In the genomic region with DNA sequence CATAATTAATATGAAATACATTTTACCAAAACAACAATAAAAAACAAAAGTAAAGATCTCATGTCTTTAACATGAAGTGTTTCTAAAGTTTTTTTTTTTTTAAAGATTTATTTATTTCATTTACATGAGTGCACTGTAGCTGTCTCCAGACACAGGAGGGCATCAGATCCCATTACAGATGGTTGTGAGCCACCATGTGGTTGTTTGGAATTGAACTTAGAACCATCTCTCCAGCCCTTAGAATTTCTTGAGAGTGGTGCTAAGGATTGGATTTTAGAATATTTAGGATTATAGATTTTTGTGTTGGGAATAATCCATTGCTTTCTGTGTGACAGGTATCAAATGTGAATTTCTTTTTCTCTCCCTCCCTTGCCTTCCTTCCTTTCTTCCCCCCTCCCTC, we compare ENCODE assay signal across 27 mouse cellular contexts. TPM values are rescaled to one million over a fixed set of nuclear protein-coding genes. Genes with fewer than 3 reads are reported as not detected.
A peak's percentile ranks its signal among the peaks of the same experiment; 100 is the strongest.
DNase-seq lines count a peak whose midpoint lies in the region; ATAC-seq and TF ChIP-seq lines count a peak whose summit lies in the region.
"Had no signal": no experiment of that assay in that cellular context is flagged by ENCODE, and none has a peak within 500 bp of the region (broad histone marks: within the 10 kb centered on the region; RNA-seq: fewer than 3 reads in every experiment).

No protein-coding gene starts in this region.

- H3K9me3 ChIP-seq in kidney, postnatal 0 days (replicated peaks; ENCODE audit: low read length) = no peaks in the 10 kb centered on the region
- H3K9me3 ChIP-seq in midbrain, postnatal 0 days (ENCODE audit: low read length) = no peaks in the 10 kb centered on the region
- H3K9me3 ChIP-seq in midbrain, embryonic 11.5 days (ENCODE audit: control insufficient read depth, low read length) = no peaks in the 10 kb centered on the region
- H3K9me3 ChIP-seq: embryonic facial prominence, embryonic 15.5 days; forebrain, embryonic 10.5 days; heart, embryonic 10.5 days; hindbrain, embryonic 10.5 days had no signal

- peak; percentile 14 for DNase-seq in heart, adult 11 months
- no peak for DNase-seq in heart, adult 8-10 months (ENCODE audit: low spot score)
- DNase-seq in kidney, postnatal 0 days (ENCODE audit: low spot score) = no peak
- no peak for DNase-seq in kidney, adult 11 months
- no peak for DNase-seq in midbrain, postnatal 0 days (ENCODE audit: low spot score)
- DNase-seq in midbrain, embryonic 11.5 days (ENCODE audit: low spot score, missing footprints) = no peak
- no peak for DNase-seq in thymus, adult 18-20 months
- DNase-seq: adrenal gland, postnatal 25 days; cerebellum, adult 8-10 months; cerebellum, postnatal 14 days; embryo, embryonic 11 days; gastrocnemius, postnatal 10 days had no signal

- TF ChIP-seq CTCF in kidney, postnatal 0 days (IDR thresholded peaks at IDR 0.05; ENCODE audit: low read depth) = peak; percentile 31
- TF ChIP-seq CTCF in midbrain, postnatal 0 days (IDR thresholded peaks at IDR 0.05) = peak; percentile 37

- H3K4me3 ChIP-seq in kidney, postnatal 0 days (replicated peaks; ENCODE audit: low read depth, low read length) = no peak overlapping the region
- H3K4me3 ChIP-seq in midbrain, postnatal 0 days (ENCODE audit: low read depth, low read length) = no peak overlapping the region
- H3K4me3 ChIP-seq in midbrain, embryonic 11.5 days (ENCODE audit: low read depth, low read length) = no peak overlapping the region
- H3K4me3 ChIP-seq: embryonic facial prominence, embryonic 15.5 days; erythroblast, embryonic 14.5 days; forebrain, embryonic 10.5 days; heart, embryonic 10.5 days; hindbrain, embryonic 10.5 days had no signal

- H3K27ac ChIP-seq in kidney, postnatal 0 days = no peak overlapping the region
- H3K27ac ChIP-seq in midbrain, postnatal 0 days (ENCODE audit: low read depth, low read length) = no peak overlapping the region
- H3K27ac ChIP-seq in midbrain, embryonic 11.5 days (ENCODE audit: low read depth, low read length) = no peak overlapping the region
- H3K27ac ChIP-seq: forebrain, embryonic 10.5 days; hindbrain, embryonic 10.5 days; hindbrain, embryonic 14.5 days had no signal

- H3K9ac ChIP-seq in kidney, postnatal 0 days (ENCODE audit: low read depth, low read length) = no peak overlapping the region
- H3K9ac ChIP-seq in midbrain, postnatal 0 days (replicated peaks; ENCODE audit: low read length, poor library complexity, severe bottlenecking) = no peak overlapping the region
- H3K9ac ChIP-seq in midbrain, embryonic 11.5 days (ENCODE audit: low read length) = no peak overlapping the region
- H3K9ac ChIP-seq: embryonic facial prominence, embryonic 15.5 days; hindbrain, embryonic 14.5 days had no signal

- peaks cover 39% of the 10 kb centered on the region for H3K4me1 ChIP-seq in kidney, postnatal 0 days (replicated peaks; ENCODE audit: insufficient read depth, low read length)
- no peaks in the 10 kb centered on the region for H3K4me1 ChIP-seq in midbrain, postnatal 0 days (ENCODE audit: insufficient read depth, low read length)
- no peaks in the 10 kb centered on the region for H3K4me1 ChIP-seq in midbrain, embryonic 11.5 days (ENCODE audit: control insufficient read depth, insufficient read depth, low read length)

- H3K27me3 ChIP-seq in kidney, postnatal 0 days (ENCODE audit: insufficient read depth, low read length) = no peaks in the 10 kb centered on the region
- H3K27me3 ChIP-seq in midbrain, postnatal 0 days (ENCODE audit: insufficient read depth, low read length) = no peaks in the 10 kb centered on the region
- H3K27me3 ChIP-seq in midbrain, embryonic 11.5 days (ENCODE audit: control insufficient read depth, insufficient read depth, low read length) = no peaks in the 10 kb centered on the region
- H3K27me3 ChIP-seq: CH12.LX; embryonic facial prominence, embryonic 15.5 days; Patski had no signal

- peaks cover 4% of the 10 kb centered on the region; the same call in 1 of the 2 replicates for H3K36me3 ChIP-seq in kidney, postnatal 0 days (ENCODE audit: insufficient read depth, low read length)
- no peaks in the 10 kb centered on the region for H3K36me3 ChIP-seq in midbrain, postnatal 0 days (ENCODE audit: insufficient read depth, low read length)
- H3K36me3 ChIP-seq in midbrain, embryonic 11.5 days (ENCODE audit: control insufficient read depth, insufficient read depth, low read length) = no peaks in the 10 kb centered on the region

- no peak overlapping the region for H3K4me2 ChIP-seq in kidney, postnatal 0 days (ENCODE audit: low read length)
- no peak overlapping the region for H3K4me2 ChIP-seq in midbrain, postnatal 0 days (ENCODE audit: low read depth, low read length, poor library complexity, severe bottlenecking)
- H3K4me2 ChIP-seq in midbrain, embryonic 11.5 days = no peak overlapping the region
- H3K4me2 ChIP-seq: embryonic facial prominence, embryonic 15.5 days; hindbrain, embryonic 14.5 days had no signal

- no peak for ATAC-seq in kidney, postnatal 0 days (replicated peaks; ENCODE audit: low FRiP score, low read depth)
- ATAC-seq in midbrain, postnatal 0 days (ENCODE audit: low FRiP score) = no peak
- ATAC-seq in midbrain, embryonic 11.5 days (ENCODE audit: low FRiP score) = no peak
- ATAC-seq: activated CD4-positive, CD25-positive, alpha-beta regulatory T cell, adult 4 months; forebrain, embryonic 14.5 days; Patski had no signal

RNA-seq across cellular contexts. Expression of gene 1700034J05Rik, which starts 10.2 kb away (rescaled TPM):
- total RNA-seq in heart, adult 8-10 months (2022) = not detected
- polyA plus RNA-seq in kidney, postnatal 0 days (2015; fragmentation: Nextera tagmentation; extraction: Ambion mirVana) = 0.09 TPM in 1 of 2 replicates, not detected in the other
- not detected in 2 replicates for total RNA-seq in midbrain, postnatal 0 days (2014; rRNA removed)
- not detected in 2 replicates for polyA plus RNA-seq in midbrain, postnatal 0 days (2015; fragmentation: Nextera tagmentation; extraction: Ambion mirVana)
- 0.11 and 0.18 TPM in 2 replicates for polyA plus RNA-seq in midbrain, embryonic 11.5 days (2014; fragmentation: Nextera tagmentation; extraction: Ambion mirVana)
- total RNA-seq: adrenal gland, adult 2 months; adrenal gland, postnatal 25 days; CH12.LX; common myeloid progenitor, adult 5-6 weeks; gastrocnemius, postnatal 10 days; gastrocnemius, postnatal 4 days; heart, postnatal 25 days had no signal
- polyA plus RNA-seq: activated CD4-positive, CD25-positive, alpha-beta regulatory T cell, adult 4 months; adrenal gland, adult 2 months; embryonic facial prominence, embryonic 11.5 days; erythroblast, embryonic 14.5 days; forebrain, embryonic 14.5 days; Patski had no signal

RNA-seq across cellular contexts. Expression of gene Ppfibp1, which starts 55.7 kb away (rescaled TPM):
- total RNA-seq in heart, adult 8-10 months (2022) = 100 to 1,000 TPM; 101 to 127 (median 122) TPM
- 55.9 and 60.2 TPM in 2 replicates for polyA plus RNA-seq in kidney, postnatal 0 days (2015; fragmentation: Nextera tagmentation; extraction: Ambion mirVana)
- total RNA-seq in midbrain, postnatal 0 days (2014; rRNA removed) = 23.7 and 25.0 TPM in 2 replicates
- 21.6 and 25.4 TPM in 2 replicates for polyA plus RNA-seq in midbrain, postnatal 0 days (2015; fragmentation: Nextera tagmentation; extraction: Ambion mirVana)
- 30.2 and 30.7 TPM in 2 replicates for polyA plus RNA-seq in midbrain, embryonic 11.5 days (2014; fragmentation: Nextera tagmentation; extraction: Ambion mirVana)
- polyA plus RNA-seq: erythroblast, embryonic 14.5 days had no signal
